Mouse (Mus musculus) embryonic facial prominence, embryonic 13.5 days (tissue): ENCODE data around the gene Rccd1. TPM values are rescaled to one million over a fixed set of nuclear protein-coding genes. Genes with fewer than 3 reads are reported as not detected.
A peak's percentile ranks its signal among the peaks of the same experiment; 100 is the strongest.

Experiments used
- ATAC-seq: fragments of 200-750 bp; cut with Nextera tagmentation; 2 replicates; pipeline ENCODE4 v1.8.0; 2017; ENCODE audit warnings: low read depth; ENCODE audit not compliant: insufficient number of reproducible peaks, insufficient read depth, low FRiP score, low TSS enrichment
- H3K27ac ChIP-seq: fragments of 300-500 bp; sonication (generic); 2 replicates; pipeline ENCODE4 v1.5.1; 2015; ENCODE audit warnings: moderate library complexity, mild to moderate bottlenecking, inconsistent platforms
- H3K27me3 ChIP-seq: fragments of 300-500 bp; sonication (generic); 2 replicates; pipeline ENCODE4 v1.6.1; 2015; ENCODE audit warnings: mild to moderate bottlenecking, inconsistent platforms
- H3K36me3 ChIP-seq: fragments of 300-500 bp; sonication (generic); 2 replicates; pipeline ENCODE4 v1.6.1; 2015; ENCODE audit warnings: mild to moderate bottlenecking, inconsistent platforms
- H3K4me1 ChIP-seq: fragments of 300-500 bp; sonication (generic); 2 replicates; pipeline ENCODE4 v1.6.1; 2015; ENCODE audit warnings: inconsistent platforms
- H3K4me2 ChIP-seq: fragments of 300-500 bp; sonication (generic); 2 replicates; pipeline ENCODE4 v1.6.1; 2015; ENCODE audit warnings: moderate library complexity, mild to moderate bottlenecking, inconsistent platforms
- H3K4me3 ChIP-seq: fragments of 300-500 bp; sonication (generic); 2 replicates; pipeline ENCODE4 v1.5.1; 2015; ENCODE audit warnings: mild to moderate bottlenecking, inconsistent platforms
- H3K9ac ChIP-seq: fragments of 300-500 bp; sonication (generic); 2 replicates; pipeline ENCODE4 v1.6.1; 2015; ENCODE audit warnings: mild to moderate bottlenecking, inconsistent platforms
- H3K9me3 ChIP-seq: fragments of 300-500 bp; sonication (generic); 2 replicates; pipeline ENCODE4 v1.6.1; 2016; ENCODE audit warnings: inconsistent platforms
- WGBS: fragments of 180-500 bp; shearing (Covaris S2); methylation state at CpG from one replicate; pipeline ENCODE4 v1.1.7; 2015; ENCODE audit warnings: mixed read lengths; 5-methylcytosine and 5-hydroxymethylcytosine counted together
- polyA plus RNA-seq: library from polyadenylated mRNA; unstranded; fragments of >200 nt; fragmentation: Nextera tagmentation; extraction: Ambion mirVana; gene quantifications from 2 replicates; pipeline ENCODE4 v1.2.1, GENCODE M21; 2015

Gene Rccd1
- polyA plus RNA-seq, 1 experiment from 2014 or later = 15.6 TPM

- Histone ChIP-seq H3K9me3 (no peaks in the 10 kb centered on the region), H3K4me3 (no peak overlapping the region), H3K27me3 (no peaks in the 10 kb centered on the region), H3K36me3 (peaks cover 63% of the 10 kb centered on the region), H3K27ac (no peak overlapping the region), H3K4me1 (peaks cover 24% of the 10 kb centered on the region), H3K9ac (no peak overlapping the region), H3K4me2 (no peak overlapping the region)
- no peak for ATAC-seq
- WGBS = 97% methylated on average over 7 of the region's 7 CpGs
Measured at GRCm38 (mm10) chr7:80367232-80367631, 43.0 kb upstream of the Rccd1 start.

GRCm38 (mm10) chr7:80365759-80366158, 41.5 kb upstream of the Rccd1 start:
- H3K9ac ChIP-seq = no peak overlapping the region
- peaks cover 20% of the 10 kb centered on the region for H3K4me1 ChIP-seq
- 83% methylated on average over 2 of the region's 2 CpGs for WGBS
- no peak overlapping the region for H3K4me2 ChIP-seq
- H3K27ac ChIP-seq = no peak overlapping the region
- H3K36me3 ChIP-seq = peaks cover 78% of the 10 kb centered on the region
- H3K9me3 ChIP-seq = no peaks in the 10 kb centered on the region
- no peak for ATAC-seq
- H3K4me3 ChIP-seq = no peak overlapping the region
- no peaks in the 10 kb centered on the region for H3K27me3 ChIP-seq

- Histone ChIP-seq H3K4me1 (no peaks in the 10 kb centered on the region), H3K9ac (no peak overlapping the region), H3K27ac (no peak overlapping the region), H3K4me2 (no peak overlapping the region), H3K27me3 (no peaks in the 10 kb centered on the region), H3K36me3 (peaks cover 99% of the 10 kb centered on the region), H3K9me3 (no peaks in the 10 kb centered on the region), H3K4me3 (no peak overlapping the region)
- ATAC-seq = no peak
- WGBS = 79% methylated on average over 3 of the region's 3 CpGs
Measured at GRCm38 (mm10) chr7:80360435-80360834, 36.2 kb upstream of the Rccd1 start.

GRCm38 (mm10) chr7:80358039-80358438, 33.8 kb upstream of the Rccd1 start:
- no peak overlapping the region for H3K9ac ChIP-seq
- H3K4me2 ChIP-seq = no peak overlapping the region
- H3K27me3 ChIP-seq = no peaks in the 10 kb centered on the region
- H3K4me3 ChIP-seq = no peak overlapping the region
- peaks cover 94% of the 10 kb centered on the region for H3K36me3 ChIP-seq
- ATAC-seq = no peak
- H3K4me1 ChIP-seq = no peaks in the 10 kb centered on the region
- H3K9me3 ChIP-seq = no peaks in the 10 kb centered on the region
- no peak overlapping the region for H3K27ac ChIP-seq
- WGBS = 77% methylated on average over 4 of the region's 4 CpGs

- 29% methylated on average over 8 of the region's 8 CpGs for WGBS
- no peak overlapping the region for H3K4me3 ChIP-seq
- no peaks in the 10 kb centered on the region for H3K27me3 ChIP-seq
- H3K27ac ChIP-seq = peak overlapping the region; percentile 39; the same call in 1 of the 2 replicates
- peaks cover 94% of the 10 kb centered on the region for H3K36me3 ChIP-seq
- no peak for ATAC-seq
- H3K4me2 ChIP-seq = no peak overlapping the region
- H3K9ac ChIP-seq = no peak overlapping the region
- H3K9me3 ChIP-seq = no peaks in the 10 kb centered on the region
- H3K4me1 ChIP-seq = no peaks in the 10 kb centered on the region
Measured at GRCm38 (mm10) chr7:80357156-80357555, 32.9 kb upstream of the Rccd1 start.

- no peak overlapping the region for H3K4me3 ChIP-seq
- peaks cover 93% of the 10 kb centered on the region for H3K36me3 ChIP-seq
- no peaks in the 10 kb centered on the region for H3K4me1 ChIP-seq
- ATAC-seq = no peak
- 73% methylated on average over 13 of the region's 13 CpGs for WGBS
- H3K27ac ChIP-seq = no peak overlapping the region
- no peaks in the 10 kb centered on the region for H3K9me3 ChIP-seq
- H3K27me3 ChIP-seq = no peaks in the 10 kb centered on the region
- no peak overlapping the region for H3K9ac ChIP-seq
- no peak overlapping the region for H3K4me2 ChIP-seq
Measured at GRCm38 (mm10) chr7:80356351-80356750, 32.1 kb upstream of the Rccd1 start.

GRCm38 (mm10) chr7:80352920-80353319, 28.7 kb upstream of the Rccd1 start:
- Histone ChIP-seq H3K4me2 (no peak overlapping the region), H3K4me3 (no peak overlapping the region), H3K27me3 (no peaks in the 10 kb centered on the region), H3K9me3 (no peaks in the 10 kb centered on the region), H3K36me3 (peaks cover 73% of the 10 kb centered on the region), H3K4me1 (peaks cover 4% of the 10 kb centered on the region; the same call in 1 of the 2 replicates), H3K9ac (no peak overlapping the region), H3K27ac (no peak overlapping the region)
- 88% methylated on average over 8 of the region's 8 CpGs for WGBS
- ATAC-seq = no peak

GRCm38 (mm10) chr7:80350808-80351207, 26.6 kb upstream of the Rccd1 start:
- 80% methylated on average over 2 of the region's 2 CpGs for WGBS
- 0 out of 2 replicates have a peak, but pooled peaks cover 3% of the 10 kb centered on the region for H3K9me3 ChIP-seq
- no peaks in the 10 kb centered on the region for H3K27me3 ChIP-seq
- peaks cover 54% of the 10 kb centered on the region for H3K36me3 ChIP-seq
- H3K4me2 ChIP-seq = no peak overlapping the region
- no peak overlapping the region for H3K9ac ChIP-seq
- no peak overlapping the region for H3K27ac ChIP-seq
- H3K4me3 ChIP-seq = no peak overlapping the region
- no peak for ATAC-seq
- peaks cover 5% of the 10 kb centered on the region; the same call in 1 of the 2 replicates for H3K4me1 ChIP-seq

- Histone ChIP-seq H3K4me3 (no peak overlapping the region), H3K4me2 (no peak overlapping the region), H3K9me3 (0 out of 2 replicates have a peak, but pooled peaks cover 8% of the 10 kb centered on the region), H3K4me1 (peaks cover 11% of the 10 kb centered on the region), H3K27ac (peak overlapping the region; percentile 77), H3K36me3 (peaks cover 37% of the 10 kb centered on the region), H3K27me3 (no peaks in the 10 kb centered on the region), H3K9ac (no peak overlapping the region)
- no peak for ATAC-seq
- WGBS = 52% methylated on average over 13 of the region's 13 CpGs
Measured at GRCm38 (mm10) chr7:80347670-80348586, 23.7 kb upstream of the Rccd1 start.

- no peak overlapping the region for H3K27ac ChIP-seq
- H3K4me3 ChIP-seq = no peak overlapping the region
- 81% methylated on average over 5 of the region's 5 CpGs for WGBS
- peaks cover 17% of the 10 kb centered on the region for H3K4me1 ChIP-seq
- no peak overlapping the region for H3K4me2 ChIP-seq
- no peaks in the 10 kb centered on the region for H3K27me3 ChIP-seq
- no peak overlapping the region for H3K9ac ChIP-seq
- H3K9me3 ChIP-seq = 0 out of 2 replicates have a peak, but pooled peaks cover 8% of the 10 kb centered on the region
- peaks cover 26% of the 10 kb centered on the region for H3K36me3 ChIP-seq
- no peak for ATAC-seq
Measured at GRCm38 (mm10) chr7:80346830-80347229, 22.6 kb upstream of the Rccd1 start.

GRCm38 (mm10) chr7:80346173-80346572, 21.9 kb upstream of the Rccd1 start:
- Histone ChIP-seq H3K36me3 (peaks cover 21% of the 10 kb centered on the region), H3K4me3 (no peak overlapping the region), H3K4me2 (no peak overlapping the region), H3K4me1 (peaks cover 19% of the 10 kb centered on the region), H3K27ac (no peak overlapping the region), H3K9ac (no peak overlapping the region), H3K27me3 (no peaks in the 10 kb centered on the region), H3K9me3 (0 out of 2 replicates have a peak, but pooled peaks cover 8% of the 10 kb centered on the region)
- 92% methylated on average over 9 of the region's 9 CpGs for WGBS
- no peak for ATAC-seq
